Mouse (Mus musculus) thymus, postnatal 0 days (tissue): Measurements from ENCODE around the gene Akt2. TPM values are rescaled to one million over a fixed set of nuclear protein-coding genes. Genes with fewer than 3 reads are reported as not detected.

Experiments used
- DNase-seq: peaks from one replicate; pipeline ENCODE4 v3.0.0-alpha.2; 2015; ENCODE audit warnings: low spot score
- polyA plus RNA-seq: library from polyadenylated mRNA; unstranded; fragments of >200 nt; fragmentation: Nextera tagmentation; extraction: Ambion mirVana; gene quantifications from 2 replicates; pipeline ENCODE4 v1.2.1, GENCODE M21; 2015

Akt2 gene
- polyA plus RNA-seq: 73.2 and 75.3 TPM in 2 replicates

DNA sequence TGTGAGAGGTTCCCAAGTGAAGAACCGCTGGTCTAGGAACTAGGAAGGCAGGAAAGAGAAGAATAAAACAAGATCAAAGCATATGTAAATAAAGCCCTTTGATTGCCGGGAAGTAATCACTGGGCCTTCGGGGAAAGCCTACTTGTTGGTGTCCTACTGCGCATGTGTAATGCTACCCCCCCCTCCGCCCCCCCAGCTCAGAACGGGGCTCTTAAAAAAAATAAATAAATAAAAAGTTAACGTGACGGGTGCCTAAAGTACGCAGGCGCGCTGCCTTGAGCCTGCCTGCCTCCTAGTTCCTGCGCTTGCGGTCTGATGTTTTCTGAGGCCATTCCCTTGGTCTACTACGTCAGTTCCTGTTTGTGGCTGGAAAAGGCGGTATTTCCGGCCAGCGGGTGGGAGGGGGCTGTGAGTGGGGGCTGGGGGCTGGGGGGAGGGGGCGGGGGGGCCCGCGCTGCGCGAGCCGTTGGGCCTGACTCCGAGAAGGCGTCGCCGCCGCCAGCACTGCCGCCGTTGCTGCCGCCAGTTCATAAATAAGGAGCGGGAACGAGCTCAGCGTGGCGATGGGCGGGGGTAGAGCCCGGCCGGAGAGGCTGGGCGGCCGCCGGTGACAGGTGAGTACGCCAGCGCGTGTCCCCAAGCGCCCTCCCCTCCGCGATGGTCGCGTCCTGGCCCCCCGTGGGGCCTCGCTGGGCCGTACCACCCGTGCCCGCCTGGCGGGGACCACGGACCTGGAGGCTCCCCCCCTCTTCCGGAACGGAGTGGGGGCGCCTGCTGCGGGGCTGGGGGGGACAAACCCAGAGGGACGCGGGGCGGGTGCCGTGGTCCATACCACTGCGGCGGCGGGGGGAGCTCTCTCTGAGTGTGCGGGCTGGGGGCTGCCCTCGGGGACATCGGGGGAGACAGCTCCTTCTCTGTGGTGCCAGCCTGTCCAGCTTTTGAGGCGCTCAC is at the start of gene Akt2:
Akt2 (plus strand) TSS at position 287 of the 951 bp plus-strand sequence.
- peak; percentile 96 for DNase-seq

GRCm38 (mm10) chr7:27541922-27542321 is 49.4 kb upstream of the Akt2 start:
- peak; percentile 21 for DNase-seq

GRCm38 (mm10) chr7:27542392-27543033 is 48.8 kb upstream of the Akt2 start:
- peak; percentile 93 for DNase-seq

- no peak for DNase-seq
Observed at GRCm38 (mm10) chr7:27543065-27543464, 48.3 kb upstream of the Akt2 start.

- no peak for DNase-seq
Observed at GRCm38 (mm10) chr7:27543851-27544250, 47.5 kb upstream of the Akt2 start.

DNA sequence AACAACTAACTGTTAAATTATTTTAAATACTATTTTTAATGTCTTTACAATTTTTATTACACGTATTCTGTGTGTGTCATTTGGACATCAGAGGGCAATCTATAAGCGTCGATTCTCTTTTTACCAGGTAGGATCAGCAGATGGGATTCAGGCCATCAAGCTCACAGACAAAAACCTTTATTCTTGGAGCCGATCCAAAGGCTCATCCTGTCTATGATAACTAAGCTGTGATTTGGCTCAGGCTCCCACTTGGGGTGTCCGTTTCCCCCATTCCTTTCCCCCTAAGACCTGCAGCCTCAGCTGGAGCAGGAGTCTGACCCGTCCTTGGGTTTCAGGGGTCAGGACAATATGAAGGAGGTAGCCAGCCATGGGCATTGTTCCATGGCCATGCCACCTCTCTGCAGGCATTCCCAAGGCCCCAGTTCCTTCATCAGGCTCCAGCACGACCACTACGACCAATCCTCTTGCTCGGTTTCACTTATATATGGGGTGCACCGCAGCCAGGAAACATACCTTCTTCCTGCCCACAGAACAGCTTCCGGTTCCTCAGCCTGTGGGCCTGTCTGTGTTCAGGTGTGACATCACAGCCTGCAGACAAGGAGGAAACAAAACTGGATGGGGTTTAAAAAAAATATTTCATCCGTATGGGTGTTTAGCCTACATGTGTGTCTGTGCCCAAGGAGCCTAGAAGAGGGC is 46.5 kb upstream of the Akt2 start:
- peak; percentile 93 for DNase-seq

GRCm38 (mm10) chr7:27549597-27549996 is 41.8 kb upstream of the Akt2 start:
- no peak for DNase-seq

- DNase-seq: no peak
Observed at GRCm38 (mm10) chr7:27552070-27552469, 39.3 kb upstream of the Akt2 start.

- DNase-seq: peak; percentile 95
Observed at GRCm38 (mm10) chr7:27552931-27553513, 38.3 kb upstream of the Akt2 start, which contains the start of the genes Pld3 and 2310022A10Rik. Gene Pld3 (minus strand): TSS chr7:27553218. Gene 2310022A10Rik (plus strand): TSS chr7:27553233.

DNA sequence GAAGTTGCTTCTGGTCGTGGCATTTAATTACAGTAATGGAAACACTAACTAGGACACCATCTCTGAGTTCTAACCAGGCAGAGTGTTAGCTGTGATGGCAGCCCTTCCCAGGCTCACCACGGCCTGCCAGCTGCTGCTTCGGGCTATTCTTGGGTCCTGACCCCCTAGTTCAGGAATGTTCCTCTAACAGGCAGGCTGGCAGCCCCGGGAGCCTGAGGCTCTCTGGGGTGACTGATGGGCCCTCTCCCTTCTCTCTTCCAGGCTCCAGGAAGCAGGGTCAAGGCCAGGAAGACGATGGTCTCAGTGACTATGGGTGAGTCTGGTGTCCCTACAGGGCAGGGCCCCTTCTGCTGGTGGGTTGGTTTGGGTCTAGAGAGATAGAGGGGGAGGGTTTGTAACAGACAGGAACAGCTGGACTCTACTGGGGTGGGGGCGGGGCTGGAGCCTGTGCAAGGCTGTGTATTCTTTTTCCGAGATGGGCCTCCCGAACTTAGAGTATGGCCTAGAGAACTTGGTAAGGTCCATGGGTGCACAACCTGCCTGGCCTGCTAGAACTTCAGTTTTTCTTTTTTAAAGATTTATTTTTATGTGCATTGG is 31.0 kb upstream of the Akt2 start:
- no peak for DNase-seq

GRCm38 (mm10) chr7:27560978-27561377 is 30.4 kb upstream of the Akt2 start:
- DNase-seq: no peak

DNA sequence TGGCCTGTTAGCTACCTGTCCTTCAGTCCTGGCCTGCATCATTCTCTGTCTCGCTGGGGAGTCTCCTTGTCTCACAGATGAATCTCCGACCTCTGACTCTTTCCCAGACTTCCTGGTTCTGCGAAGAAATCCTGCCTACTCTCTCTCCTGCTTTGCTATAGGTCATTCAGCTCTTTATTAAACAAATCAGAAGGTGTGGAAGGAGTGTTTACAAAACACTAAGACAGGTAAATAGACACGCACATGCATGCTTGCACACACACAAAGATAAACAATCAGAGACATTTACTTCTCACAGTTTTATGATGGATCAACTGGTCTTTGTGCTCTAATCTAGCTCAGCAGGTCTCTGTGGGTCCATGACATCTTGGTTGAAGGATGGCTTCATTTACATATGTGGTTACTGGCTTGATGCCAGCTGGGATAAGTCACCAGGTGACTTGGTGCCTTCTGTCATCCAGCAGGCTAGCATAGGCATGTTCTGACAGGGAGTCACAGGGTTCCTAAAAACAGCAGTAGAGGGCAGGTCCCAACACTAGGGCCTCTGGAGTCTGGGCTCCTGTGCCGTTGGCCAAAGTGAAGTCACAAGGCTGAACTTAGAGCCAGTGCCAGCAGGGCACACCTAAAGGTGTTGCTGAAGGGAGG is 21.6 kb upstream of the Akt2 start:
- DNase-seq: no peak

- no peak for DNase-seq
Observed at GRCm38 (mm10) chr7:27572133-27572532, 19.2 kb upstream of the Akt2 start.

DNA sequence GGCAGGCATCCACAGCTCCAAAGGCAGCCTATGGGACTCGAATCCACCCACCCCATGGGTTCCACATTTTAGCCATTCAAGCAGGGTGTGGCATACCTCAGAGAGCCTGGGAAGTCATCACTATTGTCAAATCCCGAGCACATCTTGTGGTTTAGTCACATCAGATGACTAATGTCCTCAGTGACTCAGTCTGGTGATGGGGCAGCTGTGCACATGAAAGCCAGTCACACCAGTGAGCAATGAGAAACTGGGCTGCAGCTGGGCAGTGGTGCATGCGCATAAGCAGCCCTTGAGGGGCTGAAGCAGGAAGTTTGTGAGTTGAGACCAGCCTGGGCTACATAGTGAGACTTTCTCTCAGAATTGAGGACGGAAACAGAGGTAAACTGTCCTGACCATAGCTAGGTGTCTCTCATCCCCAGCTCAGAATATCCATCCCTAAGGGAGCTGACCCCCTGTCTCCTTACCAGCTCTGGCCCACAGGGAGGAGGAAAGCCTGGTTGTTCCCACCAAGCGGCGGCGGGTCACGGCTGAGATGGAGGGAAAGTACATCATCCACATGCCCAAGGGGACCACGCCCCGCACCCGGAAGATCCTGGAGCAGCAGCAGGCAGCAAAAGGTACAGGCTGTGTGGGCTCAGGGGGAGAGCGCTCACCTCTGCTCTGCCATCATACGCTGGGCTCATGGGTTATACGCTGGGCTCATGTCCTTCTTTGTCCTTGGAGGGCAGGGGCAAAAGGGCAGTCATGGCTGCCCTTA is 17.1 kb upstream of the Akt2 start:
- DNase-seq: no peak

DNA sequence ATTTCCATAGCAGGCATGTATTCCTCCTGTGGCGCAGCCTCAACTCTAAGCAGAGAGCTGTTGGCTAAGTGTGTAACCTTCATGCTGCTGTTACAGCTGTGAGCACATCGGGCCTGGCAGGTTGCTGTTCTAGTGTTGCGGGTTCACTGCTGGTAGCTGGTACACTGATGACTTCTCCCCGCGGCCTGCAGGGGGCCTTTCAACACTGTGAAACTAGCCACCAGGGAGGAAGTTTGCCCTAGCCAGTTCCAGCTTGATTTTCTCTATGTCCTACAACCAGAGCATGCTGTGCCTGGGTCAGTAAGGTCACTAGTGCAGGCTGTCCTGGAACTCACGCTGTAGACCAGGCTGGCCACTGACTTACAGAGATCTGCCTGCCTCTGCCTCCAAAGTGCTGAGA is 14.4 kb upstream of the Akt2 start:
- DNase-seq: peak; percentile 53

- DNase-seq: no peak
Observed at GRCm38 (mm10) chr7:27577589-27577988, 13.8 kb upstream of the Akt2 start.

- no peak for DNase-seq
Observed at GRCm38 (mm10) chr7:27578465-27578864, 12.9 kb upstream of the Akt2 start.

- DNase-seq: no peak
Observed at GRCm38 (mm10) chr7:27580380-27581174, 10.8 kb upstream of the Akt2 start.

DNA sequence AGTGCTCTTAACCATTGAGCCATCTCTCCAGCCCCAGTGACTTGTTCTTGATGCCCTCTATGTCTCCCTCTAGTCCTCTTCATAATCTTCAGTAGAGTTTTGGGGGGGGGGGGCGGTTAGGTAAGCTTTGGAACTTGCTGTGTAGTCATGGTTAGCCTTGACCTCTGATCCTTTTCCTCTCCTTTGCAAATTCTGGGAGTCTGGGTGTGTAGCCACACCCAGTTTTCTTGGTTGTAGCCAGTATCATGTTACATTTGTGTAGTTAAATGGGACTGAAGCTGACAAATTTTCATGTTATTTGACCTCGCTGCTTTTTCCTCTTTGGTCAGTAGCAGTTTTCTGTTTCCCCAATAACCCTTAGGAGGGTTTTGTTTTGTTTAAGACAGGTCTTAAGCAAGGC is 4.5 kb upstream of the Akt2 start:
- DNase-seq: no peak
